Mouse (Mus musculus): Measurements from ENCODE around the gene Slc12a6.

The Slc12a6 gene

DNA sequence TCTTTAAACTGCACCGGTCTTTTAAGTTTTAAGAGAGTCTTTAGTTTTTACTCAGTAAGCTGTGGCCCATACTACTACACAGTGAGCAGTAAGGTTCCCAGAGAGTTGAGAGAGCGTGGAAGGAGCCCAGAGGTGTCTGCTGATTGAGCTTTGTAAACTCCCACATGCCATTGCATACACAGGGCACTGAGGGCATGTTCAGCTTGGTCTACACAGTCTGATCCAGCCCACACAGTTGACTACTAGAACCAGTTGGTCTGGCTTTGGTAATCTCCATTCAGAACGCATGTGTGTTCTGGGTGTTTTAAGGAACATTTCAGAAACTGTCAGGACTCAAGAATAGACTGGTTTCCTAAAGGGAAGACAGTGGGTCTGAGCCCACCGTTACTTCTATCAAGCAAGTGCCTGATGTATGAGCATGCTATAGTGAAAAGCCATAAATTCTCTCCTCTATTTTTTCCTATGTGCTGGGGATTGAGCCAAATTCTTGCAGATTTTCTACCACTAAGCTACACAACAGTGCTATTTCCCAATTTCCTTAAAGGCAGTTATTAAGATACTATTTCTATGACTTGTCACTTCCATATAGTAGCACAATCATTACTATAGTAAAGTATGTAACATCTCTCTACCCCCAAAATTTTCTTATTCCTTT, 125.8 kb downstream of the Slc12a6 start:
- no peak for DNase-seq (ENCODE audit: low spot score)

DNA sequence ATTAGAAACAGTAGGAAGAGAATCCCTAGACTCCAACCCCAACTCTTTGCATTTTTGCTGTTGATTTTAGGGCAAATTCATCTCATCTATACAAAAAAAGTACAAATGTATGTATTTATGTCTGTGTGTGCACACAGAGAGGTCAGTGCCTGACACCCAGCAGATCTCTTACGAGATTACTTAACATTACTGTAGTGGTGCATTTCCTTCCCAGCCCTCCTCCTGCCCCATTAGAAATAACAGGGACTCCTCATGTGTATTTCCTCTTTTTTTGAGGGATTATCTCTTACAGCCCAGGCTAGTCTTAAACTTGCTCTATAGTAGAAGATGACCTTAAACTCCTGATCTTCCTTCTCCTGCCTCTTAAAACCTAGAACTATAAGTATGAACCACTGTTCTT, 127.1 kb downstream of the Slc12a6 start:
- no peak for DNase-seq (ENCODE audit: low spot score)

DNA sequence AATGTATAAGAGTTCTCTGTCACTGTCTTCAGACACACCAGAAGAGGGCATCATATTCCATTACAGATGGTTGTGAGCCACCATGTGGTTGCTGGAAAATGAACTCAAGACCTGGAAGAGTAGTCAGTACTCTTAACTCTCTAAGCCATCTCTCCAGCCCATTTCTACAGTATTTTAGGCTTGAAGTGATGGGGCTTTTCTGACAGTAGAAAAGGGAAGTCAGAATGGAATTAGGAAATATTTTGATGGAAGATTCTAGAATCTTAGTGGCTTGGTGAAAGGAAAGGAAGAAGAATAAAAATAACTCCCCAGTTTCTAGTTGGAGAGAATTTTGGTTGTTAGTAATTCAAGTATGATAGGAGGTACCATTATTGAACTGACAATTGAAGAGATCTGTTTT, 128.3 kb downstream of the Slc12a6 start:
- DNase-seq (ENCODE audit: low spot score) = no peak

DNA sequence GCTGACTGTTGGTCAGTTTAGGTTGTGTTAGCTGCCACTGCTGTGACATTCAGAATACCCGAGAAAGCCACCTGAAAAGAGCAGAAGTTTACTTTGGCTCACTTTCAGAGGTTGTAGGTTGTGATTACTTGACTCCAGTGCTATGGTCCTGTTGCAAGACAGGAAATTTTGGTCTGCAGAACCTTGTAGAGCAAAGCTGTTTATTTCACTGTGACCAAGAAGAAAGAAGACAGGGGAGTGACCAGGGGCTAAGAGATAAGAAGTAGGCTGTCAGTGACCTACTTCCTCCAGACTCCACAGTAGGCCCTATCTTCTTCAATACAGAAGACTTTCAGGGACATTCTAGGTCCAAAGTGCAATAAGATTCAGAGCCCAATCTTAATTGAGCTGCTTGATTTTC, 131.0 kb downstream of the Slc12a6 start:
- DNase-seq (ENCODE audit: low spot score) = no peak

DNA sequence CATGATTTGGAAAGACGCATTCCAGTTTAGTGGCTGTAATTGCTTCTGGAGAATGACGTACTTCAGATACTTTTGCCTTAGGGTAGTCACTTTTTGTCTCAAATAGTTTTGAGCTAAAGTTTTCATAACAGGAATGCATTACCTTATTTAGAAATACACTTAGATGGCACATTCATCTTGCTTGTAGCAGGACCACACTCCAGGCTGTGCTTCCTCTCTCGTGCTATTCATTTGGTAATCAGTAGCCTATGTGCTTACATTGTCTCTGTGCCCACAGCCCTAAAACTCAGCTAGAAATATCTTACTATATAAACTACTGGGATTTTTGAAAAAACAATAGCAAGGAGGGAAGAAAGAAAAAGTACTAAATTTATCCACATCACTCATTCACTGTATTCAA, 141.4 kb downstream of the Slc12a6 start:
- DNase-seq (ENCODE audit: low spot score) = no peak
